Mouse (Mus musculus): ENCODE data around the gene Txnip. TPM values are rescaled to one million over a fixed set of nuclear protein-coding genes. Genes with fewer than 3 reads are reported as not detected.

Txnip gene
- polyA plus RNA-seq, 1 experiment = 719 TPM

- no peaks in the 10 kb centered on the region for H3K27me3 ChIP-seq (ENCODE audit: control insufficient read depth, insufficient read depth, low read length)
- no peak for DNase-seq
- no peak overlapping the region for H3K4me3 ChIP-seq (ENCODE audit: control insufficient read depth, insufficient read depth, low read length)
- H3K4me1 ChIP-seq (replicated peaks; ENCODE audit: control insufficient read depth, insufficient read depth, low read length) = peaks cover 42% of the 10 kb centered on the region
- TF ChIP-seq CTCF (IDR thresholded peaks at IDR 0.05; ENCODE audit: borderline replicate concordance, control insufficient read depth, extremely low read depth, insufficient read depth, low read length, poor library complexity) (no peak), POLR2A (IDR thresholded peaks at IDR 0.05; ENCODE audit: control insufficient read depth, extremely low read depth, insufficient read depth, low read length, poor library complexity) (no peak)
- no peak overlapping the region for H3K27ac ChIP-seq (ENCODE audit: control insufficient read depth, insufficient read depth, low read length)
- 96% methylated on average over 11 of the region's 11 CpGs for WGBS
- H3K36me3 ChIP-seq (ENCODE audit: control insufficient read depth, insufficient read depth, low read length) = no peaks in the 10 kb centered on the region
Observed at GRCm38 (mm10) chr3:96569966-96570605, 12.3 kb downstream of the Txnip start.

DNA sequence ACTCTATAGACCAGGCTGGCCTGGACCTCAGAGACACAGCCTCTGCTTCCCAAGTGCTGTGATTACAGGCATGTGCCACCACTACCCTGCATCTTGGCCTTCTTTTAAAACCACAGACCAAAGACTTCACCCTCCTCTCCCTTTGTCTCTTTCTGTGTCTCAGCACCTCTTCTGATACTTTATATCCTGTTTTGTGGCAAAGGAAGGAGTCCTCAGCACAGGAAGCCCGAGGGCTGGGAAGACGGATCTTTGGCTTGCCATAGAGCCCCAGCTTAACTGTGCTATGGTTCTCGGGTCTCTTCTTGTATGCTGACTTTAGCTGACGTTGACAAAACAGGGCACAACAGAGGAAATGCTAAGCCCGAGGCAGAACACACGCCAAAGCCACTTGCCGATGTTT is 12.9 kb downstream of the Txnip start:
- no peak overlapping the region for H3K4me3 ChIP-seq (ENCODE audit: control insufficient read depth, insufficient read depth, low read length)
- peaks cover 43% of the 10 kb centered on the region for H3K4me1 ChIP-seq (replicated peaks; ENCODE audit: control insufficient read depth, insufficient read depth, low read length)
- 12% methylated on average over 7 of the region's 7 CpGs for WGBS
- no peak for DNase-seq
- no peaks in the 10 kb centered on the region for H3K36me3 ChIP-seq (ENCODE audit: control insufficient read depth, insufficient read depth, low read length)
- no peaks in the 10 kb centered on the region for H3K27me3 ChIP-seq (ENCODE audit: control insufficient read depth, insufficient read depth, low read length)
- TF ChIP-seq POLR2A (IDR thresholded peaks at IDR 0.05; ENCODE audit: control insufficient read depth, extremely low read depth, insufficient read depth, low read length, poor library complexity) = no peak
- TF ChIP-seq CTCF (IDR thresholded peaks at IDR 0.05; ENCODE audit: borderline replicate concordance, control insufficient read depth, extremely low read depth, insufficient read depth, low read length, poor library complexity) = no peak
- no peak overlapping the region; the same call in 1 of the 2 replicates for H3K27ac ChIP-seq (ENCODE audit: control insufficient read depth, insufficient read depth, low read length)

- DNase-seq = no peak
- Histone ChIP-seq H3K27me3 (ENCODE audit: control insufficient read depth, insufficient read depth, low read length) (no peaks in the 10 kb centered on the region), H3K36me3 (ENCODE audit: control insufficient read depth, insufficient read depth, low read length) (no peaks in the 10 kb centered on the region), H3K4me1 (replicated peaks; ENCODE audit: control insufficient read depth, insufficient read depth, low read length) (peaks cover 45% of the 10 kb centered on the region), H3K27ac (ENCODE audit: control insufficient read depth, insufficient read depth, low read length) (no peak overlapping the region), H3K4me3 (ENCODE audit: control insufficient read depth, insufficient read depth, low read length) (no peak overlapping the region)
- TF ChIP-seq CTCF (IDR thresholded peaks at IDR 0.05; ENCODE audit: borderline replicate concordance, control insufficient read depth, extremely low read depth, insufficient read depth, low read length, poor library complexity) = no peak
- TF ChIP-seq POLR2A (IDR thresholded peaks at IDR 0.05; ENCODE audit: control insufficient read depth, extremely low read depth, insufficient read depth, low read length, poor library complexity) = no peak
- WGBS = 73% methylated on average over 2 of the region's 2 CpGs
Observed at GRCm38 (mm10) chr3:96571336-96571735, 13.6 kb downstream of the Txnip start.

GRCm38 (mm10) chr3:96571896-96572698 is 14.3 kb downstream of the Txnip start:
- H3K27ac ChIP-seq (ENCODE audit: control insufficient read depth, insufficient read depth, low read length) = no peak overlapping the region
- H3K27me3 ChIP-seq (ENCODE audit: control insufficient read depth, insufficient read depth, low read length) = no peaks in the 10 kb centered on the region
- TF ChIP-seq CTCF (IDR thresholded peaks at IDR 0.05; ENCODE audit: borderline replicate concordance, control insufficient read depth, extremely low read depth, insufficient read depth, low read length, poor library complexity) (no peak), POLR2A (IDR thresholded peaks at IDR 0.05; ENCODE audit: control insufficient read depth, extremely low read depth, insufficient read depth, low read length, poor library complexity) (no peak)
- peaks cover 47% of the 10 kb centered on the region for H3K4me1 ChIP-seq (replicated peaks; ENCODE audit: control insufficient read depth, insufficient read depth, low read length)
- H3K36me3 ChIP-seq (ENCODE audit: control insufficient read depth, insufficient read depth, low read length) = no peaks in the 10 kb centered on the region
- H3K4me3 ChIP-seq (ENCODE audit: control insufficient read depth, insufficient read depth, low read length) = no peak overlapping the region
- WGBS = 73% methylated on average over 16 of the region's 16 CpGs
- DNase-seq = no peak

GRCm38 (mm10) chr3:96573611-96574511 is 16.1 kb downstream of the Txnip start:
- Histone ChIP-seq H3K4me1 (replicated peaks; ENCODE audit: control insufficient read depth, insufficient read depth, low read length) (peaks cover 48% of the 10 kb centered on the region), H3K27ac (ENCODE audit: control insufficient read depth, insufficient read depth, low read length) (no peak overlapping the region), H3K4me3 (ENCODE audit: control insufficient read depth, insufficient read depth, low read length) (no peak overlapping the region), H3K27me3 (ENCODE audit: control insufficient read depth, insufficient read depth, low read length) (no peaks in the 10 kb centered on the region), H3K36me3 (ENCODE audit: control insufficient read depth, insufficient read depth, low read length) (no peaks in the 10 kb centered on the region)
- no peak for DNase-seq
- 94% methylated on average over 19 of the region's 19 CpGs for WGBS
- no peak for TF ChIP-seq POLR2A (IDR thresholded peaks at IDR 0.05; ENCODE audit: control insufficient read depth, extremely low read depth, insufficient read depth, low read length, poor library complexity)

DNA sequence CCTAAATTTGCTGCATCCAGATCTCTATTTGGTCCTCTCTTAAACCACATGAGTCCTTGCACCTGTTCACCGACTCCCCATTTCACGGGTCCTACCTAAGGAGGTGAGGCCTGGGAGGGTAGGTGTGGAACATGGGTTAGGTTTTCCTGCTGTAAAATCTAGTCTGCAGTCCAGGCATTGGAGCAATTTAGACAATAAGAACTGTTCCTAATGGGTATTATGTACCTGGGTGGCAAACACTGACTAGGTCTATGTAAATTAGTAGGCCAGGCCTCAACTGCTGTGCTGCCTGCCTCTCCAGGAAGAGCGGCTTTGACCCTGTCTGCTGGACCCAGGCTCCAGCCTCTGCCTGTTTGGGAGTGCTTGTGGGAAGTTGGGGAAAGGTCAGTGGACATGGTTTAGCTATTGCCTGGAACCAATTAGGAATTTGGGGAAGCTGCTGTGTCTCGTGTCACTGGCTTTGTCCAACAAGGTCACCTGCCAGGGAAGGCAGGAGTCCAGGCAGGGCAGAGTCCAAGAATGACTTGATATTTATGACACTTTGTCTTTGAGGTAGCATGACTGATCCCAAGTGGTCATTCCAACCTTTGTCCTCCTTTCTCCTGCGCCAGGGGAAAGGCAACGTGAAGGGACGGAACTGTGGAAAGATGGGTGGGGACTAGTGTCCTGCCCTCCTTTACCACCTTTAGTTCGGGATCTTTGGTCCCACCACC is 17.7 kb downstream of the Txnip start:
- Histone ChIP-seq H3K4me3 (ENCODE audit: control insufficient read depth, insufficient read depth, low read length) (no peak overlapping the region), H3K4me1 (replicated peaks; ENCODE audit: control insufficient read depth, insufficient read depth, low read length) (peaks cover 55% of the 10 kb centered on the region), H3K36me3 (ENCODE audit: control insufficient read depth, insufficient read depth, low read length) (no peaks in the 10 kb centered on the region), H3K27me3 (ENCODE audit: control insufficient read depth, insufficient read depth, low read length) (no peaks in the 10 kb centered on the region), H3K27ac (ENCODE audit: control insufficient read depth, insufficient read depth, low read length) (no peak overlapping the region)
- 92% methylated on average over 8 of the region's 8 CpGs for WGBS
- no peak for DNase-seq
- TF ChIP-seq POLR2A (IDR thresholded peaks at IDR 0.05; ENCODE audit: control insufficient read depth, extremely low read depth, insufficient read depth, low read length, poor library complexity) = no peak
- no peak for TF ChIP-seq CTCF (IDR thresholded peaks at IDR 0.05; ENCODE audit: borderline replicate concordance, control insufficient read depth, extremely low read depth, insufficient read depth, low read length, poor library complexity)
